Mouse (Mus musculus) CH12.LX (cell line): ENCODE results near the gene Esyt2. TPM values are rescaled to one million over a fixed set of nuclear protein-coding genes. Genes with fewer than 3 reads are reported as not detected.

Source experiments
- DNase-seq: peaks from one replicate; pipeline ENCODE4 v3.0.0-alpha.2; 2013; ENCODE audit errors: extremely low read depth
- H3K27ac ChIP-seq: 2 replicates; pipeline ENCODE4 v1.5.1; 2012; ENCODE audit warnings: low read depth, mild to moderate bottlenecking, control low read depth, moderate library complexity; ENCODE audit not compliant: insufficient read depth
- H3K27me3 ChIP-seq: replicated peaks from 2 replicates; pipeline ENCODE3; 2012; ENCODE audit warnings: inconsistent platforms
- H3K36me3 ChIP-seq, 2 experiments: replicated peaks in 1 of 2; 2 replicates each; pipeline versions ENCODE3 to v1.6.1; 2012; ENCODE audit warnings: inconsistent platforms in 1 of 2, low read length in 1 of 2, mild to moderate bottlenecking in 1 of 2, mixed read lengths in 1 of 2, moderate library complexity in 1 of 2; ENCODE audit not compliant: control insufficient read depth in 1 of 2, insufficient read depth in 1 of 2
- H3K4me1 ChIP-seq, 2 experiments: 2 replicates each; pipeline ENCODE4 v1.6.1; 2012; ENCODE audit warnings: inconsistent platforms in 1 of 2, moderate library complexity in 1 of 2; ENCODE audit not compliant: insufficient read depth in 2 of 2, control insufficient read depth in 1 of 2
- H3K4me2 ChIP-seq: 2 replicates; pipeline ENCODE4 v1.6.1; 2012; ENCODE audit warnings: low read depth, mild to moderate bottlenecking, control low read depth; ENCODE audit not compliant: poor library complexity, insufficient read depth, severe bottlenecking
- H3K4me3 ChIP-seq, 3 experiments: fragments of 150-350 bp in 1 of 3; sonication (generic) in 1 of 3; replicated peaks in 1 of 3; 2 replicates each; pipeline versions ENCODE3 to v1.5.1; 2011 to 2012; ENCODE audit warnings: low read depth in 2 of 3, low read length in 2 of 3, mild to moderate bottlenecking in 2 of 3, moderate library complexity in 2 of 3, control low read depth in 1 of 3, improper control_type of control experiment in 1 of 3, inconsistent platforms in 1 of 3, mixed read lengths in 1 of 3; ENCODE audit not compliant: poor library complexity in 1 of 3
- H3K79me2 ChIP-seq: replicated peaks from 2 replicates; pipeline ENCODE4 v1.6.1; 2012; ENCODE audit warnings: mild to moderate bottlenecking, moderate library complexity; ENCODE audit not compliant: control insufficient read depth, poor library complexity, insufficient read depth, severe bottlenecking; ENCODE audit errors: extremely low read depth
- H3K9ac ChIP-seq: 2 replicates; pipeline ENCODE4 v1.6.1; 2012; ENCODE audit warnings: low read depth, mild to moderate bottlenecking, control low read depth, moderate library complexity; ENCODE audit not compliant: insufficient read depth
- H3K9me3 ChIP-seq: replicated peaks from 2 replicates; pipeline ENCODE3; 2012; ENCODE audit warnings: low read length, inconsistent platforms, mixed read lengths
- BHLHE40 ChIP-seq: IDR thresholded peaks from 2 replicates; pipeline ENCODE4 v1.6.1; 2011; ENCODE audit warnings: mild to moderate bottlenecking, low read depth, low read length, improper control_type of control experiment
- CHD1 ChIP-seq: IDR thresholded peaks from 2 replicates; pipeline ENCODE4 v1.6.1; 2012; ENCODE audit warnings: low read depth, low read length, improper control_type of control experiment, inconsistent platforms
- CTCF ChIP-seq, 2 experiments: IDR thresholded peaks in 1 of 2; conservative IDR thresholded peaks in 1 of 2; 2 replicates each; pipeline ENCODE4 v1.5.1; 2011 to 2012; ENCODE audit warnings: low read depth in 2 of 2, low read length in 2 of 2, improper control_type of control experiment in 1 of 2, inconsistent platforms in 1 of 2, mild to moderate bottlenecking in 1 of 2, moderate library complexity in 1 of 2
- E2F4 ChIP-seq: IDR thresholded peaks from 2 replicates; pipeline ENCODE4 v1.6.1; 2011; ENCODE audit warnings: low read depth, low read length, improper control_type of control experiment; ENCODE audit not compliant: insufficient replicate concordance
- ELF1 ChIP-seq: IDR thresholded peaks from 2 replicates; pipeline ENCODE4 v1.6.1; 2014; ENCODE audit warnings: low read depth, mild to moderate bottlenecking, inconsistent platforms, low read length, improper control_type of control experiment
- IRF4 ChIP-seq: IDR thresholded peaks from 2 replicates; pipeline ENCODE4 v1.6.1; 2014; ENCODE audit warnings: low read depth, mild to moderate bottlenecking, inconsistent platforms, low read length, improper control_type of control experiment
- KAT2A ChIP-seq: IDR thresholded peaks from 2 replicates; pipeline ENCODE4 v1.6.1; 2012; ENCODE audit warnings: low read length, improper control_type of control experiment, inconsistent platforms; ENCODE audit not compliant: insufficient replicate concordance
- MAZ ChIP-seq: IDR thresholded peaks from 2 replicates; pipeline ENCODE4 v1.6.1; 2012; ENCODE audit warnings: low read depth, mild to moderate bottlenecking, inconsistent platforms, low read length, improper control_type of control experiment, moderate library complexity
- MXI1 ChIP-seq: IDR thresholded peaks from 2 replicates; pipeline ENCODE4 v1.6.1; 2011; ENCODE audit warnings: mild to moderate bottlenecking, low read depth, low read length, improper control_type of control experiment
- POLR2A ChIP-seq: IDR thresholded peaks from 2 replicates; pipeline ENCODE4 v1.6.1; 2011; ENCODE audit warnings: low read depth, mild to moderate bottlenecking, improper control_type of control experiment, low read length
- POLR2AphosphoS2 ChIP-seq: IDR thresholded peaks from 2 replicates; pipeline ENCODE4 v1.6.1; 2011; ENCODE audit warnings: low read depth, low read length, improper control_type of control experiment
- TCF12 ChIP-seq: IDR thresholded peaks from 2 replicates; pipeline ENCODE4 v1.6.1; 2014; ENCODE audit warnings: low read depth, mild to moderate bottlenecking, inconsistent platforms, low read length, improper control_type of control experiment
- USF2 ChIP-seq: conservative IDR thresholded peaks from 2 replicates; pipeline ENCODE4 v1.6.1; 2011; ENCODE audit warnings: low read depth, low read length, improper control_type of control experiment
- dilution Hi-C: fragments of 300-500 bp; cut with MboI; formaldehyde crosslinking; loops from 2 replicates; pipeline ENCODE4 v1.14.3; 2020; ENCODE audit warnings: low sequenced_read_pairs; ENCODE audit not compliant: extremely low pct_unique_long_range_greater_than_20kb, extremely low pct_ligation_motif_present
- in situ Hi-C: fragments of 300-500 bp; cut with MboI; formaldehyde crosslinking; loops from 3 replicates; pipeline ENCODE4 v1.14.3; 2019; ENCODE audit warnings: low sequenced_read_pairs, low pct_ligation_motif_present, low pct_unique_long_range_greater_than_20kb, mixed read lengths
- polyA plus RNA-seq: library from polyadenylated mRNA; unstranded; fragments of >175 nt; gene quantifications from 2 replicates; pipeline ENCODE4 v1.2.1, GENCODE M21; 2012; ENCODE audit warnings: low read depth; ENCODE audit not compliant: insufficient read length
- total RNA-seq, 2 experiments: library from RNA; depleted of rRNA; stranded (reverse); fragments of 300-350 nt in 1 of 2; fragments of >200 nt in 1 of 2; gene quantifications; 2 replicates each; pipeline ENCODE4 v1.2.3; 2012 to 2014

Esyt2 gene
- total and polyA plus RNA-seq, 3 experiments = 6.9 to 12.8 (median 8.2) TPM

DNA sequence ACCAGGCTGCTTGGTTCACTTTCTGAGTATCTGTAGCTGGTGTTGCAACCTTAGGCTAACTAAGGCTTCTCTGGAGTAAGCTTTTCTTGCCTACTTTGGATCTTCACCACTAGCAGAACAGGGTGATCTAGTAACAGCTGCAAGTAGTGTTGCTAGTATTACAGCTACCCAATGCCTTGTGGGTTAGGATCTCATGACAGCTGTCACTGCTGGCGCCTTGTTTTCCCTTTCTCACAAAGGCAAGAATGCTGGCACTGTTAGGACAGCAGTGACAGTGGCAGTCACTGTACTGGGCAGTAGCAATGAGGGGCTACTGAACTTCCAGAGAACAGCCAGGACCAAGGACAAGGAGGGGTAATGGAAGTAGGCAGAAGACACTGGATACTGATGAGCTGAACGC lies 114.3 kb downstream of the Esyt2 start:
- in situ Hi-C loops = no loop called here
- no peak overlapping the region for H3K27ac ChIP-seq
- no peaks in the 10 kb centered on the region for H3K27me3 ChIP-seq
- dilution Hi-C loops = no loop called here
- peaks cover 11 to 20% of the 10 kb centered on the region in 2 experiments for H3K4me1 ChIP-seq
- H3K9ac ChIP-seq = no peak overlapping the region
- DNase-seq = no peak
- no peaks in the 10 kb centered on the region for H3K9me3 ChIP-seq
- TF ChIP-seq CTCF (conservative IDR thresholded peaks at IDR 0.05 in 1 of 2, IDR thresholded peaks at IDR 0.05 in 1 of 2; ENCODE audit: low read depth in 2 of 2, low read length in 2 of 2) = no peak
- H3K4me3 ChIP-seq = no peak overlapping the region
- no peak overlapping the region for H3K4me2 ChIP-seq
- no peaks in the 10 kb centered on the region for H3K79me2 ChIP-seq
- H3K36me3 ChIP-seq = peaks cover 0 to 9% of the 10 kb centered on the region in 2 experiments

DNA sequence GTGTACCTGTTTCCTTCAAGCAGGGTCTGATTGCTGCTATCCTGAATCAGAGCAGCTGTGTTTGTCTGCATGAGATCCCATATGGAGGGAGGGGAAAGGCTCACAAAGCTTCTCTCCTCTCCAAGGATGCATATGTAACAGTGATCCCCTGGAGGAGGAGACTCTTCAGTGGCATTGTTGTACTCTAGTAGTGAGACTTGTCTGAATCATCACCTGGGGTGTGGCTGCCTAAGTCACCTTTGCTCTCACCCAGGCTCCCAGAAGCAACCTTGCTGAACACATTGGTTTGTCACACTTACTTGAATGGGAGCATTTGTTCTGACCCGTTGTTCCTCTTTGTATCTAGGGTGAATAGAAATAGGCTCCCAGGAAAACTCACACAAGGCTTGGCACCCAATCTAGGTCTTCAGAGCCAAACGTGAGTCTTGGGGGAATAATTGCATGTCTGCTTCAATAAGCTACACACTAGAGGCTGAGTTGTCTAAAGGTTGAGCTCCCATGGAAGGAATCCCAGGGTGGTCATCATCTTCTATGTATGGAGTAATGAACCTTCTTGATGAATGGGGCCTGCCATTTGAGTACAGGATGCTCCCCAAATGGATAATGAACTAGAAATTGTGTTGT lies 115.2 kb downstream of the Esyt2 start:
- H3K27ac ChIP-seq = no peak overlapping the region
- no peaks in the 10 kb centered on the region for H3K9me3 ChIP-seq
- no peaks in the 10 kb centered on the region for H3K27me3 ChIP-seq
- TF ChIP-seq POLR2AphosphoS2 = no peak
- TF ChIP-seq CHD1 = no peak
- no peak for TF ChIP-seq BHLHE40
- no peak for TF ChIP-seq IRF4
- no peak for TF ChIP-seq TCF12
- no peak for TF ChIP-seq USF2
- TF ChIP-seq ELF1 = no peak
- TF ChIP-seq KAT2A = no peak
- no peak for TF ChIP-seq POLR2A
- no peak for TF ChIP-seq E2F4
- TF ChIP-seq MXI1 = no peak
- no peak for TF ChIP-seq MAZ
- H3K4me1 ChIP-seq = peaks cover 11 to 20% of the 10 kb centered on the region in 2 experiments
- H3K79me2 ChIP-seq = no peaks in the 10 kb centered on the region
- H3K9ac ChIP-seq = no peak overlapping the region
- H3K4me2 ChIP-seq = no peak overlapping the region
- H3K4me3 ChIP-seq = no peak overlapping the region
- dilution Hi-C loops (no loop called here), in situ Hi-C loops (no loop called here)
- peaks cover 0 to 9% of the 10 kb centered on the region in 2 experiments for H3K36me3 ChIP-seq
- DNase-seq = no peak
